Mouse (Mus musculus): ENCODE measurements around the gene Atp2b2. TPM values are rescaled to one million over a fixed set of nuclear protein-coding genes. Genes with fewer than 3 reads are reported as not detected.

Gene Atp2b2
- total RNA-seq, 2 experiments from 2014 or later: 7.6 to 8.4 TPM

DNA sequence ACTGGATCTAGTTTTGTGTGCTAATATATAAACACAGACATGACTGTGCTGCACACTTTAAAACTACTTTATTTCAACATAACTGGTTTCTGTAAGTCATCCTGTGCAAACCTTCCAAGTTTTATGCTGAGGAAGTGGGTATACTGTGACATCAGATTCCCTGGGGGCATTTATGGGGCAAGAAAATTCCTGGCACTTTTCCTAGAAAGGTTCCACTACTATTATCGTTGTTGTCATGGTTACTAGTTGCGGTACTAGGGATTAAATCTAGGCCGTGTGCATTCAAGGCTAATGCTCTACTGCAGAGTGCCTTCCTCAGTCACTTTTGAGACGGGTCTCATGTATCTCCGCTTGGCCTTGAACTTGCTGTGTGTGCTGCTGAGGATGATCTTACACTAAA, 236.2 kb downstream of the Atp2b2 start:
- DNase-seq (ENCODE audit: low spot score in 2 of 2): no peak

DNA sequence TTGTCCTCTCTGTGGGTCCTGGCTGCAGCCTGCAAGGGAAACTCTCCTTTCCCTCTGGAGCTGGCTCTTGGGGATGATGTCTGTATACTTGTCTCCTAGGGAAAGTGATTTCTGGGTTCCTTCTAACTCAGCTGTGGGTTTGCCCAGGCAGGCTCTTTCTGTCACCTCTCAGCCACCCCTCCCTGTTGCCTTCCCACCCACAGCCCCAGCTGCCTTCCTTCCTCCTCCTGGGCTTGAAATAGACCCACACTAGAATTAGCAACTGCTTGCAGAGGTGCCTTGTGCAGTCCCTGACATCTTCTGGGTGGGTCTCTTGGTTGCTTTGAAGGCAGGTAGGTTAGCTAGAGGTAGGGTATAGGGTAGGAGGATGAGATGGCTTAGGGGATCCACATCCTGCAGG, 241.2 kb downstream of the Atp2b2 start:
- DNase-seq (ENCODE audit: low spot score in 2 of 2): no peak

DNA sequence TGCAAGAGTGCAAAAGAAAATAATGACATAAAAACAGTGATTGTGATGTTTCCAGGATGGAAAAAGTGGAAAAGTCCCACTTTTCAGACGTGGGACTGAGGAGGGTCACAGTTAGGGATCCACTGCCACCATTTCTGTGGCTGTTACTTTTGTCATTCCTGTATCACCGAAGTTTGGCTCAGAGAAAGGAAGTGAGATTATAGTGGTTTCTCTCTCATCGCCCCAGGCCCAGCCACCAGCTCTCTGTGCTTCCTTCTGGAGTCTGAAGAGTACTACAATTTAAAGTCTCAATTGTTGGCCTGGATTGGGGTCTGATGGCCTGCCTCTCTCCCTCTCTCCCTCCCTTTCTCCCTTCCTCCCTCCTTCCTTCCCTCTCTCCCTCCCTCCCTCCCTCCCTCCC, 242.5 kb downstream of the Atp2b2 start:
- no peak for DNase-seq (ENCODE audit: low spot score in 2 of 2)

DNA sequence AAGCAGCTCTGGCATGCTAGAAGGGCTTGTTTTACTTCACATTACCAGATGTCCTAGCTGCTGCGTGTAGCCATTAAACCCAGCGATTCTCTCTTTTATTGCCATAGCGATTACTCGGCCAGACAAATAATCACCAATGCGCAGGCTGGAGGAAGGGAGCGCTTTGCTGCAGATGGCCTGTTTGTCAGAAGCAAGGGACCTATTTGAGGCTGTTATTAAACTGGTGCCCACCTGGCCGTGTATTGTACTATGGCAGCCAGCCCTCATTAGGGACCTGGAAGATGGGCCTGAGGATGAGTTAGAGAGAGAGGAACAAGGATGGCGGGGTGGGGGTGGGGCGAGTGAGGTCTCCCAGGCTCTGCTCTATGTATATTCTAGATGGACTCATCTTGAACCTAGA, 243.1 kb downstream of the Atp2b2 start:
- DNase-seq (ENCODE audit: low spot score in 2 of 2): no peak

DNA sequence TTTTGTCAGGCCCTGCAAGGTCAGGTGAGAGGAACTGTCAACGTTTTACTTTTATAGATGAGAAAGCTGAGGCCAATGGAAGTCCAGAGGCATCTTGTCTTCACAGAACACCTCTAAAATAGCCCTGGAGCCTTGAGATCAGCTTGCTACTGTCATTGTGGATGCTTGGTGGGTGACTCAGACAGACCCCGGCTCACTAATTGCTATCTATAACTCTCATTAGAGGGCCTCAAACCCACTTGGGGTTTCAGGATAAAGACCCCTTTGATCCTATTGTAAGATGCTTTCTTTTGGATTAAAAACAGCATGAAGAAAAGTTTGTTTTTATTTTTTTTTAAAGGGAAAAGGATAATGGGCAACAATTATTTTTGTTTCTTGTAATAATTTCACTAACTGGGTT, 243.5 kb downstream of the Atp2b2 start:
- DNase-seq (ENCODE audit: low spot score in 2 of 2): no peak

DNA sequence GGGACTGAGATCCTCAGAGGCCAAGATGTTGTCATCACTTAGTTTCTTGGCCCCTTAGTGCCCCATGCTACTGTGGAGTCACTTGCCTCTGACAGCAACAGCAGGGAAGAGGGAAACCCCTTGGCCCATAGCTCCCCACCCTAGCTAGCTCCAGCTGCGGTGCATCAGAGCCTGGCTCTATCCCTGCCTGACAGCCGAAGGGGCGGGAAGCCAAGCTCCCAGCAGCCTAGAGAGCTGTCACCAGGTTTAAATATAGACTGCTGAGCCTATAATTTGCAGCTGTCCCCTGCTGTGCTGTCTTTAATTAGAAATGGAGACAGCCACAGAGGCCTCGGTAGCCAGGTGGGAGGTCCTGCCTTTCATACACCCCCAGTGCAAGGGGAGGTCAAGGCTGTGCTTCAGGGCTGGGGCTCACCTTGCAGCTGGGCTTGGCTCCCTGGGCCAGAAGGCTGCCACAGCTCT, 247.1 kb downstream of the Atp2b2 start:
- no peak for DNase-seq (ENCODE audit: low spot score in 2 of 2)

DNA sequence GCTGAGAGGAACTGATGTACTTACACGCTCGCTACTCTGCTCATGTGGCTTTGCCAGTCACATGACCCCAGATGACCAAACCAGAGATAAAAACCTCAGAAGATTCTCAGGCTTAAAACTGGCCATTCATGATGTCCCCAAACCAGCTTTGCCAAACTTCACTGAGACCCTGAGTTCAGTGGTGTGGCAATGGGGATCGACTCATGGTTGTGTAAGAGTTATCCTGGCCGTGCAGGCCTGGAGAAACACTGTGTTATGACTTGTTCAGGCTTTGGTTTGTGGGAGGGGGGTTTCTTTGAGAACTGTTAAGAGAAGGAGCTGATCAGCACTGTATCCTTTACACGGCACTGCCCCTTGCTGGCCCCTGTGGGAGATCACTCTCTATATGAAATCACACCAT, 250.0 kb downstream of the Atp2b2 start:
- no peak for DNase-seq (ENCODE audit: low spot score in 2 of 2)

DNA sequence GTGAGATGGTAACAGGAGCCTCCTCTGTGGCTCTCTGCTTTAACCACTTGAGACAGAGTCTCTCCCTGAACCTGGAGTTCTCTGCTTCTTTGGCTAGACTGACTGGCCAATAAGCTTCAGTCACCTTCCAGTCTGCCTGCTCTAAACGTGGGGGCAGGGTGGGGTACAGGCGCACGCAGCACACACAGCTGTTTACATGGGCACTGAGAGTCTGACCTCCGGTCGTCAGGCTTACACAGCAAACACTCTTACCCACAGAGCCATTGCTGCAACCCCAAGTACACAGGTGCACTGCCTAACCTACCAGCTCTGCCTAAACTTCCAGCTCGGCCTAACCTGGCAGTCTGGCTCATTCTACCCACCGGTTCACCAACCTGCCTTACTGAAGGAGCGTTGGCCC, 251.4 kb downstream of the Atp2b2 start:
- DNase-seq (ENCODE audit: low spot score in 2 of 2): no peak

DNA sequence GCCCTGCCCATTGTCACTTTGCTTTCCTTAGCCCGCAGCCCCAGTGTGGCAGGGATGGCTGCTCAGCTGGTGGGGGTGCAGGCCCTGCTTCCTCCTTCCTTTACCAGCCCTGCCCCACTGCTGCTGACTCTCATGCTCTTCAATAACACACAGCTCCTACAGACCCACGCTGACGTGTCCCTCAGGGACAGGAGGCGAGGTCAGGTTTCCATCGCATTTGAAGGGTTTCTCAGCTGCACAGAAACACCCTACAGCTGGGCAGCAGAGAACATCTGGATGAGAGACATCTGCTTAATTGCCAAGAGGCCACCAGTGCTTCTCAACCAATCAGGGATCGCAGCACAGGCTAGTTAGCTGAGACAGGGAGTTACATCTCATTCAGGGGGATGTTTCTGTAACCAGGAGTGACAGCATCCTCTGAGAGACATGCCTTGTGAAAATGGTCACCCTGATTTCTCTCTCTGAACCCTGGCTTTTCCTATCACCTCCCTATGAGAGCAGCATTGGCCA, 254.9 kb downstream of the Atp2b2 start:
- no peak for DNase-seq (ENCODE audit: low spot score in 2 of 2)

DNA sequence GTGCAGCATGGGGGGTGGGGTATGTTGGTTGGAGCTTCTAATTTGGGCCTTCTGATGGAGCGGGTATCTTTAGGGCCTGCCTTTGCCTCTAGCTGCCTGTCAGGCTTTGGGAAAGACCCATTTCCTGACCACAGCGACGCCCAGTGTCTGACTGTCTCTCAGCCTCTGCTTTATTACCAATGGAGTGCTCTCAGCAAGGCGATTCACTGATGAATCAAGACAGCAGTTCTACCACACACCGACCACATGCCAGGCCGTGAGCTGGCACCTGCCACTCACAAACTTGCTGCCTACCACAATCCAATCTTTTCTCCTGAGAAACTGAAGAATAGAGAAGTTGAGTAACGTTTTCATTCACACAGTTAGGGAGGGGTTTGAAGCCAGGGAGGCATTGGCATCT, 256.8 kb downstream of the Atp2b2 start:
- DNase-seq (ENCODE audit: low spot score in 2 of 2): no peak

DNA sequence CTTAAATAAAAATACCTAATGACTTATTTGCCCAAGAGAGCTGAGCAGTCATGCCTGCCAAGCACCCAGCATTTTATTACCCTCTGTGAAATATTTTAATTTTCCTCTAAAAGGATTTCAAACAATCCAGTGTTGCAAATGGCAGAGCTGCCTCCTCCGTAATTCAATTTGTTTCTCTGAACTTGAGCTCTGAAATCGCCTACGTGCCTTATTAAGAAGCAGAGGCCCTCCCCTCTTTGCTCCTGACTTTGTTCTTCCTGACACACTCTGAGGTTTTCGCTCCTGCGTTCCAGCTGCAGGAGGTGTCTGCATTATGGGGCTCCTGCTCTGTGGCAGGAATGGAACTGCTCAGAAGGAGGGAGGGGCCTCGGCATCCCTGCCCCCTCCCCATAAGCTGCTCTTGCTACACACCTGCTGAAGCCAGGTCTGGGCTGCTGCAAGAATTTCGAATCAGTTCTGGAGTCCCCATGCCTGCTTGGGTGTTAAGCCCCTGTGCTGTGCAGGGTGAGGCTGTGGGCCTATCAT, 264.1 kb downstream of the Atp2b2 start:
- DNase-seq (ENCODE audit: low spot score in 2 of 2): no peak

DNA sequence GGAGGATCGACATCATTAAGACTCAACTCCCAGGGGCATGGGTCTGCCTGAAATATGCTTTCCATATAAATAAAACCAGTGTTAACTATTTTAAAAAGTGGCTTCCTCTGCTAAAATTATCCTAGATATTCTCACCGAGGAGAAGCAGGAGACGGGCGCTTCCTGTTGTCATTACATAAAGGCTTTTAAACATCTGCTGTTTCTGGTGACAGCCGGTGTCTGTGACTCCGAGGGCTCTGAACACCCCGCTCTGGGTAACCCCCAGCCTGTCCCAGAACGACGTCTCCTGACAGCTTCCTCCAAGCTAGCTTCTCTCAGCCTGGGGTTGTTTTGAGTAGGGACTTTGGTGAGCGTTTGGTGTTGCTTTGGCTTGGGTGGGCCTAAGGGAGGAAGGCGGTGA, 273.6 kb downstream of the Atp2b2 start:
- no peak for DNase-seq (ENCODE audit: low spot score in 2 of 2)

DNA sequence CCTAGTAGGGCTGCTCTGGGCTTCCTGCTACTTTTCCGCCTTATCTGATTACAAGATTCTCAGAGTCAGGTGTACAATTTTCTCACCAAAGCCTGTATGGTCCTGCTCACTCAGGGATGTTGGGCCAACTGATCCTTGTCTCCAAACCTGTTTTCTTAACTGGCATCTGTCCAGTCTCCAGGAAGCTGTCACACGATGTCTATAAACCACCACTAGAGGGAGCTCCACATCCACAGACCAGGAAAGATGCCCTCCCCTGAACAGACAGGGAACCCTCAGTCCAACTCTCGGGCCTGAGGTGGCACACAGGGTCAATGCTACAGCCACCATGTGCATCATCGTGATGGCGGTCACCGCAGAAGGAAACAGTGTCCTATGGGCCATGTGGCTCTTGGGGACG, 280.8 kb downstream of the Atp2b2 start:
- no peak for DNase-seq (ENCODE audit: low spot score in 2 of 2)

DNA sequence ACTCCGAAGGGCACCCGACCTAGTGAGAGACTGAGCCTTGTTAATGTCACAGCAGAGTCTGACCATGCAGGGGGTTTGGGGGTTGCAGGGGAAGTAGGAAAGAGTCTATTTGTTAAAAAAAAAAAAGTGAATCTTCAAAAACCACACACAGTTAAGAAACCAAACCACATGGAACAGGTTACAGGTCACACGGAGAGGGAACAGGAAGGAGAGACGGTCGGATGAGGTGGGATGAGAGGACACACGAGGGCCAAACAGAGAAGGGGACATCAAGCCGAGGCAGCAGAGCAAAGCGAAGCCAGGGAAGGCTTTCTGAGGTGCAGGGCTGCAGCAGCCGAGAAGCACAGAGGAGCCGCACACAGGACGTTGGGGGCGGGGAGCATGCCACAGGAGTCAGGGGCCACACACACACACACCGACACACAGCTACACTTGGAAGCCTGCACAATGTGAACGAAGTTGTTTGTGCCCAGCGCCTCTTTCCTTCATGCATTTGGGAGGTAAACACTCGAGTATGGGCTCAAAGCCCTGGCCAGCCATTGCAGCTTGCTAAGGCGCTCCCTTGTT, 293.2 kb downstream of the Atp2b2 start:
- no peak for DNase-seq (ENCODE audit: low spot score in 2 of 2)

DNA sequence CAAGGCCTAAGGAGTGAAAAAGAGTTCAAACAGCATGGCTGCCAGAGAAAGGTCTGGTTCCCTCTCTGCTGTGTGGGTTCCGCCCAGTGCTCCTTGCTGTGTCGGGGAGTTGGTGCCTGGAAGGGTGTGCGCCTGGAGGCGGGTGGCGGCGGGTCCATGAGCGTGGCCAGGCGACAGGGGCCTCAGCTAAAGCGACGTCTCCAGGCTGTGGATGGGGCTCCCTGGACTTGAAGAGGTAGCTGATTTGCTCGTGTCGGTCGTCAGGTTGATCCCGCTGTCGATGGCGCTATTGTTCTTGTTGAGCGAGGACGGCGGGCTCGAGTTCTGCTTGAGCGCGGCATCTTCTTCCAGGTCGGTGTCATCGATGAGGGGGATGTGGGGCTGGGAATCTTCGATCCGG, 294.1 kb downstream of the Atp2b2 start:
- DNase-seq (ENCODE audit: low spot score in 2 of 2): no peak

DNA sequence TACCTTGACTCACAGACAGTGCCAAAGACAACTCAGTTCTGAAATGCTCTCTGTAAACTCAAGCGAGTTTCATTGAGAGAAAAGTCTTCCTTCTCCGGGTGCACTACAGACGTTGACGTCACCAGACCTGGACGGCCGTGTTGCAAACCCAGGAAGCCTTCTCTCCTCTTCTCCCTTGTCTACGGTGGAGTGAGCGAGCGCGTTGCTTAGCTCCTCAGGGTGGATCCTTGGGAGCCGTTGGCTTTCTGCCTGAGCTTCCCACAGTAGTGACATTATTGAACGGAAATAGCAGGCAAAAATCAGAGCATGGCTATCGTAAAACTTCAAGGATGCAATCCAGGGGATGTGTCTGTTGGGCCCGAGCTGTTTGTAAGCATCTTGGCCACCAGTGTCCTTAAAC, 295.1 kb downstream of the Atp2b2 start:
- no peak for DNase-seq (ENCODE audit: low spot score in 2 of 2)

DNA sequence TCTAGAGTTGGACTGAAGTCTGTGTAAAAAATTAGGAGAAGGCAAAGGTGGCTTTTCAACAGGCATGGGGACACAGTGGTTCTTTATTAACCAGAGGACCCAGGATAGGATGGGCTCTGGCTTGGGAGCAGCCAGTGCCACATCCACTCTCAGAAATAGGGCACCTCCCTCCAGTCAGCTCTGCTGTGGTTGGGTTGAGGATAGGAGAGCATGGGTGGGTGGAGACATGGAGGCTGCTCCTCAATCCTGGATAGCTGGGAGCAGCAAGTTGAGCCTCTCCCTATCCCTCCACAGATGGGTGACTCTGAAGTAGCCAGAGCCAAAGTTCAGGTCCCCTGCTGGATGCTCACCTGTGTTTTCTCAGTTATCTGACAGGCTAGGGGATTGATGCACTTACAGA, 297.3 kb downstream of the Atp2b2 start:
- DNase-seq (ENCODE audit: low spot score in 2 of 2): no peak

DNA sequence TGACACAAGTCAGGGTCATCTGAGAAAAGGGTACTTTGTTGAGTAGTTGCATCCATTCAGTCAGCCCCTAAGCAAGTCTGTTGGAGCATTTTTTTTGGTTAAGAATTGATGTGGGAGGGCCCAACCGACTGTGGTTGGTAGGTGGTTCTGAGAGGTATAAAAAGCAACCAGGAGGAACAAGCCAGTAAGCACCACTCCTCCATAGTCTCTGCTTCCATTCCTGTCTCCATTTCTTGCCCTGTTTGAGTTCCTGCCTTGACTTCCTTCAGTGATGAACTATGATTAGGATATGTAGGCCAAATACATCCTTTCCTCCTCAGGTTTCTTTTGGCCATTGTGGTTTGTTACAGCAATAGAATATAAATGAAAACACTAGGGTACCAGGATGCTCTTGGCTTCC, 299.3 kb downstream of the Atp2b2 start:
- no peak for DNase-seq (ENCODE audit: low spot score in 2 of 2)

DNA sequence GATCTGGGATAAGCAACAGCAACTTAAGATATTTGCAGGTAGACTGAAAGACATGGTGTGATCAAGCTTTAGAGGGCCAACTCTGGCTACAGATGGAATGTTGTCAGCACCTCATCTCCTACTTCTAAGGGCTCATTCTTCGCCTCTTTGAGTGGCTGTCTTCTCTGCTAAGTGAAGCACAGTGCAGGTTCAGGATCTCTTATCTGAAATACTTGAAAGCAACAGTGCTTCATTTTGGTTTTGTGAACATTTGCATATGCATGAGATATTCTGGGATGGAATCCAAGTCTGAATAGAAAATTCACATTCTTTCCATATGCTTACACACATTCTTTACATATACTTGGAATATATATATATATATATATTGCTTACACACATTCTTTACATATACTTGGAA, 300.1 kb downstream of the Atp2b2 start:
- DNase-seq (ENCODE audit: low spot score in 2 of 2): no peak

DNA sequence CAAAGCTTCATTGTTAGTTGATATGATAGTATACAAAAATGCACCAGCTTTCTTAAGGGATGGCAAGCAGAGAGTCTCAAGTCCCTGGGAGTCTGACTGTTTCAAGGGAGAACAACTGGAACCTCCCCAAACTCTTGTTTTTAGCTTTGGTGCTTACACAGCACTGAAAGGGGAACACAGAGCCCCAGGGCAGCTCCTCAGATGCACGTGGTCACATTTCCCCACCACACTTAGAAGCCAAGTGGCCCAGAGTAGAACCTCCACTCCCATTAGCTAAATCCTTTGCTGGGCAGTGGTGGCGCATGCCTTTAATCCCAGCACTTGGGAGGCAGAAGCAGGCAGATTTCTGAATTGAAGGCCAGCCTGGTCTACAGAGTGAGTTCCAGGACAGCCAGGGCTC, 301.0 kb downstream of the Atp2b2 start:
- DNase-seq (ENCODE audit: low spot score in 2 of 2): no peak

DNA sequence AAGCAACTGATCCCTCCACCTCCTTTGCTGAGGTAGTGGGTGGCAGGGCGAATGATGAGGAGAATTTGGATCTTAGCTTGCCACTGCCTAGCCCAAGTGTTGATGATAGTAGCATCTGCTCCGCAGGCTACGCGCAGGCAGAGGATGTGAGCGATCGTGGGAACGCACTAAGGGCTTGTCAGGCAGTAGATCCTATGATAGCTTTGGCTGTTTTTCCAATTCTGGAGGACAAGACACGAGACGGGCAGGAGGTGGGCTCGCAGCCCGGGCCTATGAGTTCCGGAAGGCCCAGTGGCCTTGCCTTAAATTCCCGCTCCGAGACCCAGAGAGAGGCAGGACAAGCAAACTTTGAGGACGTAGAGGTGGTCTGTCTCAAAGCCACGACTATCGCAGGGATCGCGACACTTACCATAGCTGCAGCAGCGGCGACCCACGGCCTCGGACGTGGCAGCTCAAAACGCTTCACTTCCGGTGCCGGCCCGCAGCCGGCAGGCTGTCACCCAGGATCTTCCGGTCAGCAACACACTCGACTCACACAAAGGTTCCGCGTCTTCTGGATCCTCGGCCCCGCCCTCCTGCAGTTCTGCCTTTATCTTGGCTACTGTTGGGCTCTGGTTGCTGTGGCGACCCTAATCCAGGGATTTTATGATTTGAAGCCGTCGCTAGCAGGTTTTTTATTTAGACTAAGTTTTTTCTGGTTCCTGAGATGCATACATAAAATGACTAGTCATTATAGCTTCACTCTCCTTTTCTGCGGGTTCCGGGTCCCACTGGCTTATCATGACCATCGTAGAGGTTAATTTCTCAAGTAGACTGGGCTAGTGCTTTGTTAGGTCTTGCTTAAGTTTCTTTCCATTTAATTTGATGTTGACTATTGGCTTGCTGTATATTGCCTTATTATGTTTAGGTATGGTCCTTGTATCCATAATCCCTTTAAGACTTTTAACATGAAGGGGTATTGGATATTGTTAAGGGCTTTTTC, 301.9 kb downstream of the Atp2b2 start, which contains the start of gene Sec13:
Gene Sec13 (minus strand): TSS at position 508 of the 982 bp plus-strand sequence.
- peak; percentile 57 to 65 for DNase-seq (ENCODE audit: low spot score in 2 of 2)

All from adrenal gland, postnatal 4 days (tissue).